Mouse (Mus musculus) hindbrain, embryonic 11.5 days (tissue): ENCODE results near the gene Nfe2l3. TPM values are rescaled to one million over a fixed set of nuclear protein-coding genes. Genes with fewer than 3 reads are reported as not detected.
"Not testable (repeated sequence)": the region's sequence is repeated elsewhere in the genome, so short reads cannot be mapped to it uniquely, and the experiment has no call there.

ENCODE experiments used
- ATAC-seq: fragments of 200-750 bp; cut with Nextera tagmentation; 2 replicates; pipeline ENCODE4 v1.8.0; 2017; ENCODE audit warnings: mild to moderate bottlenecking, moderate TSS enrichment, moderate library complexity; ENCODE audit not compliant: low FRiP score
- DNase-seq: peaks from one replicate; pipeline ENCODE4 v3.0.0-alpha.2; 2015; ENCODE audit warnings: low spot score
- H3K27ac ChIP-seq: fragments of 300-500 bp; sonication (generic); 2 replicates; pipeline ENCODE4 v1.5.1; 2014; ENCODE audit warnings: mild to moderate bottlenecking, low read depth, low read length
- H3K27me3 ChIP-seq: fragments of 300-500 bp; sonication (generic); 2 replicates; pipeline ENCODE4 v1.6.1; 2014; ENCODE audit warnings: mild to moderate bottlenecking, low read length, moderate library complexity, mixed read lengths; ENCODE audit not compliant: control insufficient read depth, insufficient read depth
- H3K36me3 ChIP-seq: fragments of 300-500 bp; sonication (generic); 2 replicates; pipeline ENCODE4 v1.6.1; 2014; ENCODE audit warnings: mild to moderate bottlenecking, low read length, moderate library complexity, mixed read lengths; ENCODE audit not compliant: control insufficient read depth, insufficient read depth
- H3K4me1 ChIP-seq: fragments of 300-500 bp; sonication (generic); replicated peaks from 2 replicates; pipeline ENCODE4 v1.6.1; 2014; ENCODE audit warnings: low read length, mixed read lengths; ENCODE audit not compliant: control insufficient read depth, insufficient read depth
- H3K4me2 ChIP-seq: fragments of 300-500 bp; sonication (generic); replicated peaks from 2 replicates; pipeline ENCODE4 v1.6.1; 2014; ENCODE audit warnings: mild to moderate bottlenecking, low read depth, low read length
- H3K4me3 ChIP-seq: fragments of 300-500 bp; sonication (generic); 2 replicates; pipeline ENCODE4 v1.5.1; 2014; ENCODE audit warnings: low read depth, low read length
- H3K9ac ChIP-seq: fragments of 300-500 bp; sonication (generic); 2 replicates; pipeline ENCODE4 v1.6.1; 2014; ENCODE audit warnings: low read depth, low read length
- H3K9me3 ChIP-seq: fragments of 300-500 bp; sonication (generic); 2 replicates; pipeline ENCODE4 v1.6.1; 2016; ENCODE audit warnings: low read length; ENCODE audit not compliant: control insufficient read depth
- WGBS: fragments of 180-500 bp; shearing (Covaris S2); extraction: QIAGEN DNeasy Blood & Tissue Kit; methylation state at CpG from one replicate; pipeline ENCODE4 v1.1.7; 2014; 5-methylcytosine and 5-hydroxymethylcytosine counted together
- polyA plus RNA-seq: library from polyadenylated mRNA; unstranded; fragments of >200 nt; fragmentation: Nextera tagmentation; extraction: Ambion mirVana; gene quantifications from 2 replicates; pipeline ENCODE4 v1.2.1, GENCODE M21; 2014

Gene Nfe2l3
- polyA plus RNA-seq, result 2.6 and 2.7 TPM in 2 replicates

DNA sequence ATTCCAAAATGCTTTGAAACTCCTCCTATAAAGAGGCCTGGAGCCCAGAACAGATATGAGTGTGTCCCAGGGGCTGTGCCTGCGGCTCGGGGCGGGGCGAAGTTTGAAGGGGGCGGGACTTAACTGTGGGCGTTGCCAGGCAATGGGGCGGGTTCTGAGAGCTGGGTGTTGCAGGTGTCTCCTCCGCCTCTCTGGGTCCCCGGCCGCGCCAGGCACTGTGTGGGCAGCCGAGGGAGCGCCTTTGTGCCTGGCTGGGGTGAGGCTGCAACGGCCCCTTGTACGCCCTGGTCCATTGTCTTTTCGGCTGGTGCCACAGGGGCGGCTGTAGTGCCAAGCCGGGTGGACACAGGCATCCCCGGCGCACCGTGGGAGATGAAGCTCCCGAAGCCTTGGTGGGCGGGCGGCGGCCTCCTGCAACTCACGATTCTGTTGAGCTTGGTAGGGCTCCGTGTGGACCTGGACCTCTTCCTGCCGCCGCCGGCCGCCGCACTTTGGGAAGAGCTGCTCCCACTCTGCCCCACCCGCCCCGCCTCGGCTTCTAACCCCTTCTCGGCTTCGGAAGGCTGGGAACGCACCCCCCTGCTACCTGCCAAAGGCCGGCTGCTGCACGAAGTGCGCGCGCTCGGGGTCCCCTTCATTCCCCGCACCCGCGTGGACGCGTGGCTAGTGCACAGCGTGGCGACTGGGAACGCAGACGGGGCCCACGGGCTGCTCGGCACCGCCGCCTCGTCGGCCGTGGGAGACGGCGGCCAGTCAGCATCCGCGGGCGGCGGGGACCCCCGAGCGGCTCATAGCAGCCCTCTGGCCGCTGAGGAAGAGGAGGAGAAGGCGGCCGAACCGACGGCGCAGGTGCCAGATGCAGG, at the start of gene Nfe2l3:
Gene Nfe2l3, plus strand, starts transcription at position 136 of the 863 bp plus-strand sequence.
- no peak within 1 kb of the TSS for H3K27ac ChIP-seq

DNA sequence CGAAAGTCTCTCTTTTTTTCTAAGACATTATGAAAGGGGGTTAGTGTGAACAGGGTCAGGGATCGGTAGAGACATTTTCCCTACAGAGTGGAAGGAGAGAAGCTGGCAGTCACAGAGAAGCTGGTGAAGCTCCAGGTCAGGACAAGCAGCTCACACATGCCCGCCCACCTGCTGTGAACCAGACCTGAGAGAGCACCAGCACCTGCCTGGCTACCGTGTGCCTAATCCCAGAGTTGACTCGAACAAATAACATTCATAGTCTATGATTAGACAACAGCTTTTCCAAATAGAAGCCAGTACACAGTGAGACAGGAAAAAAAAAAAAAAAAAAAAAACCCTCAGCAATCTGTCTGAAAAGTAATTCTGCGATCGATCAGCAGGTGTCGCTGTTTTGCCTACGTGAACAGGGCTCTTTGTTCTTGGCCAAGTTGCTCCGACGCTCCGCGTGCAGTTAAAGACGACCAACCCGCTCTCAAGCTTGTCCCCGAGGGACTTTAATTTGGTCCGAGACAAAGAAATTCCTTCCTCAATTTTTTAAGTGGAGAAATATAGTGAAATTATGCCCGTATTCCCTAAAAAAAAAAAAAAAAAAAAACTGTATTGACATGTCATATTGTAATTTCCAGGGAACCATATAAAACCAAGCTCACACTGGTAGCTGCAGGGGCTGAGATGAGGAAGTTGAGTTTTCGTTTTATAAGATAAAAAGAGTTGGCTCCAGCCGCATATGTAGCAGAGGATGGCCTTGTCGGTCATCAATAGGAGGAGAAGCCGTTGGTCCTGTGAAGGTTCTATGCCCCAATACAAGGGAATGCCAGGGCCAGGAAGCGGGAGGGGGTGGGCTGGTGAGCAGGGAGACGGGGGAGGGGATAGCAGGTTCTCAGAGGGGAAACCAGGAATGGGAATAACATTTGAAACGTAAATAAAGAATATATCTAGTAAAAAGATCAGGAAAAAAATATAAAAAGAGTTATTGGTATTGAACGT, 48.4 kb upstream of the Nfe2l3 start:
- no peak overlapping the region for H3K4me3 ChIP-seq
- 15% methylated on average over 26 of the region's 26 CpGs for WGBS
- peak overlapping the region; percentile 50; the same call in 1 of the 2 replicates for H3K9ac ChIP-seq
- no peaks in the 10 kb centered on the region for H3K4me1 ChIP-seq
- no peaks in the 10 kb centered on the region for H3K9me3 ChIP-seq
- H3K27ac ChIP-seq, result no peak overlapping the region
- H3K27me3 ChIP-seq, result no peaks in the 10 kb centered on the region
- ATAC-seq (peak; percentile 56; the same call in 1 of the 2 replicates), DNase-seq (peak; percentile 96)
- peak overlapping the region; percentile 21 for H3K4me2 ChIP-seq
- H3K36me3 ChIP-seq, result no peaks in the 10 kb centered on the region

More for the DNA sequence above, at the start of gene Nfe2l3:
- Histone ChIP-seq H3K4me3 (peak within 1 kb of the TSS; percentile 57), H3K4me2 (peak within 1 kb of the TSS; percentile 96), H3K36me3 (no peaks in the 10 kb centered on the region), H3K9me3 (no peaks in the 10 kb centered on the region), H3K27me3 (peaks cover 31% of the 10 kb centered on the region), H3K4me1 (peaks cover 3% of the 10 kb centered on the region; the same call in 1 of the 2 replicates), H3K9ac (peak within 1 kb of the TSS; percentile 64)
- ATAC-seq, result peak; percentile 79
- 2% methylated on average over 74 of the region's 74 CpGs for WGBS
- peak; percentile 79 for DNase-seq

DNA sequence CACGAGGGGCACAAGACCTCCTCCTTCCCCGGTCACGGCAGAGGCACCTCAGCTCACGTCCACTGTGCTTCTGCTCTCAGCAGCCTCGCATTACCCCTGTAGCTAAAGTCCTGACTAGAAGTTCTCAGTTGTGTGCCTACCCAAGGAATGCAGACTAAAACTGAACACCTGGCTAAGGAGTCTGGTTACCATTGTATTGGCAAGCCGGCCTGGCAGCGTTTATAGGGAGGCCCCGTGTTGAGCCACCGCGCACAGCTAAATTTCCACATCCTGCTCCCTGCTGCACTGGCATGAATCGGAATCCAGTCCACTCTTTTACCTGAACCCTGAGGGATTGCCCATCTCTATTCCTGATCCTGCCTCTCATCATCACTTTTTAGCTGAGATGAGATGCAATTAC, 42.0 kb upstream of the Nfe2l3 start:
- Histone ChIP-seq H3K27ac (no peak overlapping the region), H3K9me3 (no peaks in the 10 kb centered on the region), H3K27me3 (no peaks in the 10 kb centered on the region), H3K4me3 (no peak overlapping the region), H3K36me3 (no peaks in the 10 kb centered on the region), H3K9ac (no peak overlapping the region), H3K4me1 (no peaks in the 10 kb centered on the region), H3K4me2 (no peak overlapping the region)
- DNase-seq (no peak), ATAC-seq (no peak)
- 67% methylated on average over 11 of the region's 11 CpGs for WGBS

DNA sequence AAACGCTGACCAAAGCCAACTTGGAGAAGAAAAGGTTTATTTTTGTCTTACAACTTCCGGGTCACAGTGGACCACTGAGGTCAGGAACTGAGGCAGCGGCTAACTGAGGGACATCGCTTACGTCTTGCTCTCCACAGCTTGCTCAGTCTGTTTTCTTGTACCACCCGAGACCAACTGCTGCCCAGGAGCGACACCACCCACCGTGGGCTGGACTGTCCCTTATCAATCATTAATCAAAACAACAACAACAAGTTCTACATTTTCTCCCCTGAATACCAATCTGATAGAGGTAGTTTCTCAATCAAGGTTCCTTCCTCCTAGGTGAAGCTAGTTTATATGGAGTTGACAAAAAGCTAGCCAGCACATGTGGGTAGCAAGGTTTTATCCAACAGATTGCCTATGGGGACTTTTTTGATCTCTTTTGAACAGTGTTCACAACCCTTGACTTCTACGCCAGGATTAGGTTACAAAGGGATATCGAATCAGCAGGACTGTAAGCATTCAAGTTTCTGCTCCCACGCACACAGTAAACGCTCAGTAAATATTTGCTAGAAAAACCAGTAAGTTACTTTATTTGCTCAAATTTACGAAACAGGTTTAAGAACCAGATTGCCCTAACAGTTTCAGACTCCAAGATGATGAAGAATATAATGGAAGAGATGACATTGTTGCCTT, 40.5 kb upstream of the Nfe2l3 start:
- DNase-seq (no peak), ATAC-seq (no peak)
- Histone ChIP-seq H3K4me3 (no peak overlapping the region), H3K27me3 (no peaks in the 10 kb centered on the region), H3K27ac (no peak overlapping the region), H3K4me2 (no peak overlapping the region), H3K4me1 (no peaks in the 10 kb centered on the region), H3K9me3 (no peaks in the 10 kb centered on the region), H3K36me3 (no peaks in the 10 kb centered on the region), H3K9ac (no peak overlapping the region)
- WGBS, result 59% methylated on average over 13 of the region's 13 CpGs

DNA sequence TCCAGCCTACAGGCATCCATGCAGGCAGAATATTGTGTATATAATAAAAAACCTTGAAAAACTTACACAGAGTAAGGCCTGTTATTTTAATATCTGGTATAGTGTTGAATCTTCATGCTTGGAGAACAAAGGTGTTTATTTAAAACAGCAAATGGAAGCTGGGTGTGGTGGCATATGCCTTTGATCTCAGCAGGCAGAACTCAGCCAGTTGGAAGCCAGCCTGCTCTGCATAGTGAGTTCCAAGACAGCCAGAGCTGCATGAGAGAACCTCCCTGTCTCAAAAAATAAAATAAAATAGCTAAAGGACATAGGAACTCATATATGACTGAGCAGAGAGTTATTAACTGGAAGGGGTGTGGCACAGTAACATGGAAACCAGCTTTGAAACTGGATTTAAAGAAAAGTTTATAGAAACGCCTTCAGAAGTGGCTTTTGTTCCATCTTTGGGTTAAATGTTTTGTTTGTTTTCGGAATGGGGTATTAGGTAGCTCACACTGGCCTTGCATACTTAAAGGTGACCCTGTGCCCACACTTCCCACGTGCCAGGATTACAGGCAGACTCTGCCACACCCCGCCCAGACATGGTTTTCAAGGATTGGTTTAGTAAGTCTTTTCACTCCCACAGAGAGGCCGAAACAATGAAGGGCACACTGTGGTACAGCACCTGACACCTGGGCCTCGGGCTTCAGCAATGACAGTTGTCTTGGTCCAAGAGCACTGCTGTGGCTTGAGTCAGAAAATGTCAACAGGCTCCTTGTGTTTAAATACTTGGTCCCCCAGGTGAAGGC, 38.9 kb upstream of the Nfe2l3 start:
- Histone ChIP-seq H3K27ac (no peak overlapping the region), H3K27me3 (no peaks in the 10 kb centered on the region), H3K4me3 (no peak overlapping the region), H3K4me1 (no peaks in the 10 kb centered on the region), H3K9me3 (no peaks in the 10 kb centered on the region), H3K9ac (no peak overlapping the region), H3K4me2 (no peak overlapping the region), H3K36me3 (no peaks in the 10 kb centered on the region)
- 72% methylated on average over 6 of the region's 6 CpGs for WGBS
- ATAC-seq (no peak), DNase-seq (no peak)

DNA sequence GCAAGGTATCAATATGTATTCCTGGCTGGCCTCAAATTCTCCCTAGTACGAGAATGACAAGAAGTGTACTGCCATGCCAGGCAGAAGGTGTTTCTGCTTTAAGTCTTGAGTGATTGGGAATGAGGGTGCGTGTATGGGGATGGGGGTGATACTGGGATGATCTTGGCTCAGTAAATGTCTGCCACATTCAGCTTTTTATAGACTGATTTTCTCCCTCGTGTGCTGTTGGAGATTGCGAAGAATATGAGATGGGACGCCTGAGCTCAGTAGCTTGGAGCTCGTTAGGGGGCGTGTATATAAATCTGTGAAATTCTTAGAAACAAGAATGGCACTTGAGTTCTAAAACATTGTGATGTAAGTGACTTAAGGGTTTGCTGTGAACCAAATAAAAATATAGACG, 38.1 kb upstream of the Nfe2l3 start:
- not testable (repeated sequence) for DNase-seq, H3K9ac ChIP-seq, H3K9me3 ChIP-seq, H3K27ac ChIP-seq, H3K36me3 ChIP-seq, H3K4me1 ChIP-seq, ATAC-seq, H3K4me3 ChIP-seq, H3K4me2 ChIP-seq, H3K27me3 ChIP-seq
- WGBS, result 90% methylated on average over 8 of the region's 8 CpGs

DNA sequence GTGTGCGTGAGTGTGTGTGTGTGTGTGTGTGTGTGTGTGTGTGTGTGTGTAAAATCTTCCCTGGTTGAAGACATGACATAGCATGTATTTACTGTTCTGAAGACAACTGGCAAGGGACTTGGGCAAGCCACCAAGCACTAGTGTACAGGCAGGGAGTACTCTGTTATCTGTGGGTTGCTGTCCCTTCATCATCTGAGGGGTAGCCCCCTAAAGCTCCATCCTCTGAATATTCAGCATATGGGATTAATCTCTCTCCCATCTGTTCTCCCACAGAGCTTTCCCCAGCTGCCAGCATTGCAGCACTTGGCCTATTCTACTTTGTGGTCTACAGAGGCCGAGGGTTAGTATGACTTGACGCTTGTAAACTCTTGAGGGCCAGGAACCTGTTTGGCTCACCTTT, 37.5 kb upstream of the Nfe2l3 start:
- H3K27ac ChIP-seq, H3K4me2 ChIP-seq, H3K27me3 ChIP-seq, DNase-seq, ATAC-seq, H3K4me3 ChIP-seq, H3K9ac ChIP-seq, H3K4me1 ChIP-seq, H3K9me3 ChIP-seq, H3K36me3 ChIP-seq: not testable (repeated sequence)
- 79% methylated on average over 3 of the region's 3 CpGs for WGBS

DNA sequence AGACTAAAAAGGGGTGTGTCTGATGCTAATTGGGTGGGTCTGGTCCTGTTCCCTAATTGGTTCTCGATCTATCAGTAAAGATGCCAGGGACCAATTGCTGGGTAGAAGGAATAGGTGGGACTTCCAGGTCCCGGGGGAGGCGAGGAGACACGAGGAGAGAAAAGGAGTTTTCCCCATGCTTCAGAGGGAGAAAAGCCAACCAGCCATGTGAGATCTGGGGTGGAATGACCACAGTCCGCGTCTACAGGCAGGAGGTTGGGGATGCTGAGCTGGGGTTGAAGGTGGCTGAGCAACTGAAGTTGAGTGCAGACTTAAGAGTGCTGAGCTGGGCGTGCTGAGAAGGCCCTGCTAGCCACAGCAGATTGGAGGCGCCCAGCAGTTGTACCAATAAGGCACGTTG, 37.0 kb upstream of the Nfe2l3 start:
- no peak overlapping the region for H3K4me2 ChIP-seq
- H3K9me3 ChIP-seq, result no peaks in the 10 kb centered on the region
- H3K27me3 ChIP-seq, result no peaks in the 10 kb centered on the region
- no peak for DNase-seq
- no peak overlapping the region for H3K4me3 ChIP-seq
- 60% methylated on average over 9 of the region's 9 CpGs for WGBS
- ATAC-seq, result no peak
- no peaks in the 10 kb centered on the region for H3K36me3 ChIP-seq
- no peak overlapping the region for H3K27ac ChIP-seq
- H3K4me1 ChIP-seq, result peaks cover 6% of the 10 kb centered on the region; the same call in 1 of the 2 replicates
- no peak overlapping the region for H3K9ac ChIP-seq
